In genomic region chr15:81917621-81918463, GRCm38 (mm10) we compare ENCODE assay signal across 9 mouse cellular contexts. TPM values are rescaled to one million over a fixed set of nuclear protein-coding genes. Genes with fewer than 3 reads are reported as not detected.
A peak's percentile ranks its signal among the peaks of the same experiment; 100 is the strongest.
DNase-seq lines count a peak whose midpoint lies in the region; ATAC-seq and TF ChIP-seq lines count a peak whose summit lies in the region.
"Had no signal": no experiment of that assay in that cellular context is flagged by ENCODE, and none has a peak within 500 bp of the region (broad histone marks: within the 10 kb centered on the region; RNA-seq: fewer than 3 reads in every experiment).

No protein-coding gene starts in this region.

- WGBS in hindbrain, embryonic 11.5 days, result 58% methylated on average over 6 of the region's 6 CpGs
- WGBS in hindbrain, embryonic 16.5 days, result 64% methylated on average over 6 of the region's 6 CpGs
- WGBS in embryonic facial prominence, embryonic 10.5 days, result 58% methylated on average over 6 of the region's 6 CpGs
- 54% methylated on average over 6 of the region's 6 CpGs for WGBS in heart, postnatal 0 days

- H3K27ac ChIP-seq in hindbrain, embryonic 11.5 days (ENCODE audit: low read depth, low read length), result no peak overlapping the region
- H3K27ac ChIP-seq in hindbrain, embryonic 16.5 days (ENCODE audit: low read depth, low read length), result no peak overlapping the region
- no peak overlapping the region for H3K27ac ChIP-seq in embryonic facial prominence, embryonic 10.5 days (replicated peaks)
- no peak overlapping the region for H3K27ac ChIP-seq in heart, postnatal 0 days (ENCODE audit: low read depth)
- H3K27ac ChIP-seq: lung, embryonic 15.5 days had no signal

- DNase-seq in hindbrain, embryonic 11.5 days (ENCODE audit: low spot score), result peak; percentile 72
- peak; percentile 57 for DNase-seq in adrenal gland, adult 8-10 months
- peak; percentile 64 for DNase-seq in embryonic facial prominence, embryonic 10.5 days (ENCODE audit: low spot score)
- peak; percentile 51 for DNase-seq in heart, postnatal 0 days (ENCODE audit: low spot score)
- peak; percentile 61 to 68 for DNase-seq in layer of hippocampus, postnatal 36 days
- DNase-seq in spleen, postnatal 14 days (ENCODE audit: low spot score in 2 of 2), result peak; percentile 57 to 73

- no peak overlapping the region for H3K4me2 ChIP-seq in hindbrain, embryonic 11.5 days (replicated peaks; ENCODE audit: low read depth, low read length)
- no peak overlapping the region for H3K4me2 ChIP-seq in hindbrain, embryonic 16.5 days (ENCODE audit: low read length)
- no peak overlapping the region for H3K4me2 ChIP-seq in heart, postnatal 0 days (ENCODE audit: low read depth, low read length)
- H3K4me2 ChIP-seq: lung, embryonic 15.5 days had no signal

- H3K9me3 ChIP-seq in hindbrain, embryonic 11.5 days (ENCODE audit: control insufficient read depth, low read length), result no peaks in the 10 kb centered on the region
- no peaks in the 10 kb centered on the region for H3K9me3 ChIP-seq in hindbrain, embryonic 16.5 days (ENCODE audit: control insufficient read depth, low read length)
- H3K9me3 ChIP-seq in embryonic facial prominence, embryonic 10.5 days, result no peaks in the 10 kb centered on the region
- no peaks in the 10 kb centered on the region for H3K9me3 ChIP-seq in heart, postnatal 0 days (replicated peaks; ENCODE audit: control insufficient read depth, low read length)
- H3K9me3 ChIP-seq: lung, embryonic 15.5 days had no signal

- no peaks in the 10 kb centered on the region for H3K27me3 ChIP-seq in hindbrain, embryonic 11.5 days (ENCODE audit: control insufficient read depth, insufficient read depth, low read length)
- no peaks in the 10 kb centered on the region for H3K27me3 ChIP-seq in hindbrain, embryonic 16.5 days (replicated peaks; ENCODE audit: control insufficient read depth, insufficient read depth, low read length)
- no peaks in the 10 kb centered on the region for H3K27me3 ChIP-seq in embryonic facial prominence, embryonic 10.5 days (replicated peaks; ENCODE audit: low read depth, poor library complexity, severe bottlenecking)
- no peaks in the 10 kb centered on the region for H3K27me3 ChIP-seq in heart, postnatal 0 days (ENCODE audit: control insufficient read depth, insufficient read depth, low read length)
- H3K27me3 ChIP-seq: lung, embryonic 15.5 days had no signal

- H3K9ac ChIP-seq in hindbrain, embryonic 11.5 days (ENCODE audit: low read depth, low read length), result no peak overlapping the region
- no peak overlapping the region for H3K9ac ChIP-seq in hindbrain, embryonic 16.5 days (ENCODE audit: low read depth, low read length)
- no peak overlapping the region for H3K9ac ChIP-seq in heart, postnatal 0 days (replicated peaks; ENCODE audit: low read depth, low read length)
- H3K9ac ChIP-seq: lung, embryonic 15.5 days had no signal

- no peak for TF ChIP-seq EP300 in heart, postnatal 0 days (IDR thresholded peaks at IDR 0.05; ENCODE audit: low read depth)

- peak; percentile 56; the same call in 1 of the 2 replicates for ATAC-seq in hindbrain, embryonic 11.5 days (ENCODE audit: low FRiP score)
- ATAC-seq in hindbrain, embryonic 16.5 days, result no peak
- peak; percentile 76 for ATAC-seq in heart, postnatal 0 days (ENCODE audit: insufficient read depth, low read depth)
- peak; percentile 83 for ATAC-seq in megakaryocyte progenitor cell, adult 5-6 weeks (replicated peaks; ENCODE audit: poor library complexity)

- no peaks in the 10 kb centered on the region for H3K4me1 ChIP-seq in hindbrain, embryonic 11.5 days (replicated peaks; ENCODE audit: control insufficient read depth, insufficient read depth, low read length)
- peaks cover 18% of the 10 kb centered on the region for H3K4me1 ChIP-seq in hindbrain, embryonic 16.5 days (ENCODE audit: control insufficient read depth, insufficient read depth, low read depth, low read length)
- no peaks in the 10 kb centered on the region for H3K4me1 ChIP-seq in embryonic facial prominence, embryonic 10.5 days
- no peaks in the 10 kb centered on the region for H3K4me1 ChIP-seq in heart, postnatal 0 days (ENCODE audit: control insufficient read depth, insufficient read depth)
- H3K4me1 ChIP-seq: lung, embryonic 15.5 days had no signal

- H3K4me3 ChIP-seq in hindbrain, embryonic 11.5 days (ENCODE audit: low read depth, low read length), result no peak overlapping the region
- no peak overlapping the region for H3K4me3 ChIP-seq in hindbrain, embryonic 16.5 days (ENCODE audit: low read length)
- H3K4me3 ChIP-seq in embryonic facial prominence, embryonic 10.5 days, result no peak overlapping the region
- H3K4me3 ChIP-seq in heart, postnatal 0 days (ENCODE audit: low read depth, low read length), result no peak overlapping the region
- H3K4me3 ChIP-seq: lung, embryonic 15.5 days had no signal

- H3K36me3 ChIP-seq in hindbrain, embryonic 11.5 days (ENCODE audit: control insufficient read depth, insufficient read depth, low read length), result peaks cover 9% of the 10 kb centered on the region
- H3K36me3 ChIP-seq in hindbrain, embryonic 16.5 days (ENCODE audit: control insufficient read depth, insufficient read depth, low read length), result peaks cover 26% of the 10 kb centered on the region
- H3K36me3 ChIP-seq in embryonic facial prominence, embryonic 10.5 days (replicated peaks), result peaks cover 67% of the 10 kb centered on the region
- peaks cover 39% of the 10 kb centered on the region for H3K36me3 ChIP-seq in heart, postnatal 0 days (replicated peaks; ENCODE audit: control insufficient read depth, insufficient read depth, low read length)

- peak; percentile 87 for TF ChIP-seq CTCF in heart, postnatal 0 days (IDR thresholded peaks at IDR 0.05; ENCODE audit: low read depth)

RNA-seq across cellular contexts. Expression of gene Polr3h, which starts 8.2 kb away (rescaled TPM):
- polyA plus RNA-seq in hindbrain, embryonic 11.5 days (2014; fragmentation: Nextera tagmentation; extraction: Ambion mirVana), result 66.2 and 67.1 TPM in 2 replicates
- 88.2 and 105 TPM in 2 replicates for polyA plus RNA-seq in hindbrain, embryonic 16.5 days (2015; fragmentation: Nextera tagmentation; extraction: Ambion mirVana)
- total RNA-seq in adrenal gland, adult 8-10 months (2022), result 10 to 100 TPM; 27.5 to 39.2 (median 31.5) TPM
- 74.3 and 84.5 TPM in 2 replicates for polyA plus RNA-seq in embryonic facial prominence, embryonic 10.5 days (2016; fragmentation: Nextera tagmentation; extraction: Ambion mirVana)
- 8.4 and 14.8 TPM in 2 replicates for total RNA-seq in heart, postnatal 0 days (2014; rRNA removed; ENCODE audit: low replicate concordance)
- 315 and 321 TPM in 2 replicates for polyA plus RNA-seq in heart, postnatal 0 days (2015; fragmentation: Nextera tagmentation; extraction: Ambion mirVana)
- total RNA-seq in layer of hippocampus, postnatal 36 days (2021), result 10 to 100 TPM; 44.5 to 48.2 TPM
- total RNA-seq in megakaryocyte progenitor cell, adult 5-6 weeks (2015), result 14.0 and 17.1 TPM in 2 replicates
- total RNA-seq in megakaryocyte progenitor cell, adult 5-6 weeks (2017), result 37.6 and 37.7 TPM in 2 replicates

RNA-seq across cellular contexts. Expression of gene Csdc2, which starts 18.7 kb away (rescaled TPM):
- 25.2 and 25.7 TPM in 2 replicates for polyA plus RNA-seq in hindbrain, embryonic 11.5 days (2014; fragmentation: Nextera tagmentation; extraction: Ambion mirVana)
- polyA plus RNA-seq in hindbrain, embryonic 16.5 days (2015; fragmentation: Nextera tagmentation; extraction: Ambion mirVana), result 287 and 292 TPM in 2 replicates
- total RNA-seq in adrenal gland, adult 8-10 months (2022), result 10 to 100 TPM in 2 of 4 experiments, 1 to 10 TPM in 2; 8.6 to 33.7 (median 19.6) TPM
- polyA plus RNA-seq in embryonic facial prominence, embryonic 10.5 days (2016; fragmentation: Nextera tagmentation; extraction: Ambion mirVana), result 8.1 and 8.5 TPM in 2 replicates
- 2.0 and 2.8 TPM in 2 replicates for total RNA-seq in heart, postnatal 0 days (2014; rRNA removed; ENCODE audit: low replicate concordance)
- 7.7 and 7.9 TPM in 2 replicates for polyA plus RNA-seq in heart, postnatal 0 days (2015; fragmentation: Nextera tagmentation; extraction: Ambion mirVana)
- total RNA-seq in layer of hippocampus, postnatal 36 days (2021), result 10 to 100 TPM; 74.5 to 77.1 TPM
- not detected in 2 replicates for total RNA-seq in megakaryocyte progenitor cell, adult 5-6 weeks (2015)
- total RNA-seq in megakaryocyte progenitor cell, adult 5-6 weeks (2017), result not detected in 2 replicates

RNA-seq across cellular contexts. Expression of gene Pmm1, which starts 42.9 kb away (rescaled TPM):
- polyA plus RNA-seq in hindbrain, embryonic 11.5 days (2014; fragmentation: Nextera tagmentation; extraction: Ambion mirVana), result 31.1 and 33.7 TPM in 2 replicates
- 122 and 142 TPM in 2 replicates for polyA plus RNA-seq in hindbrain, embryonic 16.5 days (2015; fragmentation: Nextera tagmentation; extraction: Ambion mirVana)
- total RNA-seq in adrenal gland, adult 8-10 months (2022), result 100 to 1,000 TPM in 2 of 4 experiments, 10 to 100 TPM in 2; 71.1 to 132 (median 86.3) TPM
- 21.9 and 26.9 TPM in 2 replicates for polyA plus RNA-seq in embryonic facial prominence, embryonic 10.5 days (2016; fragmentation: Nextera tagmentation; extraction: Ambion mirVana)
- 19.8 and 27.0 TPM in 2 replicates for total RNA-seq in heart, postnatal 0 days (2014; rRNA removed; ENCODE audit: low replicate concordance)
- 17.8 and 19.1 TPM in 2 replicates for polyA plus RNA-seq in heart, postnatal 0 days (2015; fragmentation: Nextera tagmentation; extraction: Ambion mirVana)
- total RNA-seq in layer of hippocampus, postnatal 36 days (2021), result 100 to 1,000 TPM; 209 to 220 TPM
- total RNA-seq in megakaryocyte progenitor cell, adult 5-6 weeks (2015), result 22.9 and 23.0 TPM in 2 replicates
- total RNA-seq in megakaryocyte progenitor cell, adult 5-6 weeks (2017), result 13.2 and 17.0 TPM in 2 replicates

RNA-seq across cellular contexts. Expression of gene Aco2, which starts 45.7 kb away (rescaled TPM):
- 155 and 169 TPM in 2 replicates for polyA plus RNA-seq in hindbrain, embryonic 11.5 days (2014; fragmentation: Nextera tagmentation; extraction: Ambion mirVana)
- 333 and 346 TPM in 2 replicates for polyA plus RNA-seq in hindbrain, embryonic 16.5 days (2015; fragmentation: Nextera tagmentation; extraction: Ambion mirVana)
- 100 to 1,000 TPM; 297 to 630 (median 469) TPM for total RNA-seq in adrenal gland, adult 8-10 months (2022)
- 153 TPM in 2 replicates for polyA plus RNA-seq in embryonic facial prominence, embryonic 10.5 days (2016; fragmentation: Nextera tagmentation; extraction: Ambion mirVana)
- total RNA-seq in heart, postnatal 0 days (2014; rRNA removed; ENCODE audit: low replicate concordance), result 2,020 and 2,039 TPM in 2 replicates
- 1,019 and 1,040 TPM in 2 replicates for polyA plus RNA-seq in heart, postnatal 0 days (2015; fragmentation: Nextera tagmentation; extraction: Ambion mirVana)
- 100 to 1,000 TPM; 449 to 462 TPM for total RNA-seq in layer of hippocampus, postnatal 36 days (2021)
- total RNA-seq in megakaryocyte progenitor cell, adult 5-6 weeks (2015), result 77.3 and 90.7 TPM in 2 replicates
- total RNA-seq in megakaryocyte progenitor cell, adult 5-6 weeks (2017), result 122 and 130 TPM in 2 replicates

RNA-seq across cellular contexts. Expression of gene Phf5a, which starts 46.1 kb away (rescaled TPM):
- 184 and 186 TPM in 2 replicates for polyA plus RNA-seq in hindbrain, embryonic 11.5 days (2014; fragmentation: Nextera tagmentation; extraction: Ambion mirVana)
- polyA plus RNA-seq in hindbrain, embryonic 16.5 days (2015; fragmentation: Nextera tagmentation; extraction: Ambion mirVana), result 118 and 122 TPM in 2 replicates
- total RNA-seq in adrenal gland, adult 8-10 months (2022), result 10 to 100 TPM; 44.2 to 61.3 (median 51.4) TPM
- 260 and 267 TPM in 2 replicates for polyA plus RNA-seq in embryonic facial prominence, embryonic 10.5 days (2016; fragmentation: Nextera tagmentation; extraction: Ambion mirVana)
- total RNA-seq in heart, postnatal 0 days (2014; rRNA removed; ENCODE audit: low replicate concordance), result 26.9 and 31.0 TPM in 2 replicates
- polyA plus RNA-seq in heart, postnatal 0 days (2015; fragmentation: Nextera tagmentation; extraction: Ambion mirVana), result 60.7 and 65.3 TPM in 2 replicates
- total RNA-seq in layer of hippocampus, postnatal 36 days (2021), result 10 to 100 TPM; 31.2 to 33.5 TPM
- 123 and 128 TPM in 2 replicates for total RNA-seq in megakaryocyte progenitor cell, adult 5-6 weeks (2015)
- 83.2 and 110 TPM in 2 replicates for total RNA-seq in megakaryocyte progenitor cell, adult 5-6 weeks (2017)
